Mouse (Mus musculus): ENCODE results near the gene Def6.

DNA sequence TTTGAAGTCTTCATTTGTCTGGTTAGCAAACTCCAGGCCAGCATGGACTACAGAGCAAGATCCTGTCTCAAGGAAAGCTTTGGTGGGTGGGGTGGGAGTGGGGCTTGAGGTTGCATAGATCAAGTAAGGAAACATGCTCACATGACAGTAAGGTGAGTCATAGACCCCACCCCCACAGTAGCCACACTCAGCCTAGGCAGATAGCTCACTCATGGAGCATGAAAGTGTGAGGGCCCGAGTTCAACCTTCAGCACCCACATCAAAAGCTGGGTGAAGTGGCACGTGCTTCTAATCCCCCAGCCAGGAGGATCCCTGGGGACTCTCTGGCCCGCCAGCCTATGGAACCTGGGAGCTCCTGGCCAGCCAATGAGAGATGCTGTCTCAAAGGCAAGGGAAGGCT, 14.0 kb upstream of the Def6 start:
- TF ChIP-seq MYC (IDR thresholded peaks at IDR 0.05; ENCODE audit: low read depth, low read length) (no peak), KAT2A (conservative IDR thresholded peaks at IDR 0.05; ENCODE audit: low read depth, low read length) (no peak), POLR2A (IDR thresholded peaks at IDR 0.05; ENCODE audit: control insufficient read depth in 1 of 2, insufficient read depth in 1 of 2, low read depth in 1 of 2, low read length in 2 of 2, poor library complexity in 1 of 2) (no peak), MXI1 (IDR thresholded peaks at IDR 0.05; ENCODE audit: low read depth, low read length) (no peak), MAFK (IDR thresholded peaks at IDR 0.05; ENCODE audit: borderline replicate concordance, low read depth, low read length) (no peak), NELFE (IDR thresholded peaks at IDR 0.05; ENCODE audit: low read depth, low read length) (no peak), E2F4 (IDR thresholded peaks at IDR 0.05; ENCODE audit: borderline replicate concordance, low read depth, low read length) (no peak), CTCF (IDR thresholded peaks at IDR 0.05 in 2 of 3, conservative IDR thresholded peaks at IDR 0.05 in 1 of 3; ENCODE audit: control insufficient read depth in 1 of 3, insufficient read depth in 1 of 3, low read depth in 2 of 3, low read length in 3 of 3, poor library complexity in 1 of 3, severe bottlenecking in 1 of 3) (no peak), HCFC1 (IDR thresholded peaks at IDR 0.05; ENCODE audit: low read depth, low read length) (no peak), UBTF (IDR thresholded peaks at IDR 0.05; ENCODE audit: borderline replicate concordance, insufficient read depth, low read depth, low read length) (no peak), GABPA (IDR thresholded peaks at IDR 0.05; ENCODE audit: low read depth, low read length) (no peak), SMC3 (IDR thresholded peaks at IDR 0.05; ENCODE audit: low read depth, low read length) (no peak), EP300 (IDR thresholded peaks at IDR 0.05; ENCODE audit: low read depth in 1 of 2, low read length in 2 of 2) (no peak)
